Mouse (Mus musculus): ENCODE measurements around the gene Cldn24.
A peak's percentile ranks its signal among the peaks of the same experiment; 100 is the strongest.

The Cldn24 gene

DNA sequence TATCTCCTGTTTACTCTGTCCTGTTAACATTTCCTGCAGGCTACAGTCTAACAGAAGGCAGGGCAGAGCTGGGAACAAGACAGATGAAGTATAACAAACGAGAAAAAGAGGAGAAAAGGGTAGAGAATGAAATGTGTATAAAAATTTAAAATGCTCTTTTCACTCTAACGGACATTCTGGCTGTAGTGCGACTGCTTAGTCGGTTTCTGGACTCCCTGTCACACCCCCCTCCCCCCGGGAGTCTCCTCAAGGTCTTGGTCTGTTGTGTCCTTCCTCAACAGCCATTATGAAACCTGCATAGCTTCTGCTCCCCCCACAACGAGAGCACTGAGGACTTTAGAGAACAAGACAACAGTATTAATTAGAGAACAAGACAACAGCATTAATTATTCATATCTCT, 10.7 kb downstream of the Cldn24 start:
- no peak for DNase-seq

DNA sequence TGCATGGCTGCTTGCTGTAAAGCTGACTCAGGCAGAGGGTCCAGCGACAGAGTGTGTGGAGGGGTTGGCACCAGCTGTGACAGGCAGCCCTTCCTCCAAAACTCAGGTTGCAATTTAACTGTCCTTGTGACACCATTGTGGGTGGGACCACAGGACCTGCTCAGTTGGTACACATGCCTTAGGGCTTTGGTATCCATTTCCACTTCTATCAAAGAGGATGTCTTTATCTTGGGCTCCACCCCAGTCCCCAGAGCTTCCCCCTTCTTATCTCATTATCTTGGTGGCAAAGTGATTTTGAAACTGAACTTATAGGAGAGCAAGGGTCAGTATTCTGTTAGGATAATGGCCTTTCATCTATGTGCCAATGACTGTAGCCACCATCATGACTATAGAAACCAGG, 12.0 kb downstream of the Cldn24 start:
- no peak for DNase-seq

DNA sequence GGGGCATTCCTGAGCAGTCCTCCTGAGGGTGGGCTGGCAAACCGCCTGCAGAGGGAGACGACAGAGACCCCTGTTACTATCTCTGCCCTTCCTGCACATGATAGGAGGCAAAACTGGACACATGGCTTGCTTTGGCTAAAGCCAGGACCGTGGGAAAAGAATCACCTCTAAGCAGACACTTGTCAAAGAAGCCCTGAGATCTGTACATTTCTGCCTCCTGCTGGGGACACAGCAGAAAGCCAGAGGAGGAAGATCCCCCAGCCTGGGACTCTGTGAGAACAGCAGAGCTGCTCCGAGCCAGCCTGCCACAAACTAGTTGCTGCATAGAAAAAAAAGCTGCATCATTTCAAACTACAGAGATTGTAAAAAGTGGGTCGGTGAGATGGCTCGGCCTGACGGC, 21.1 kb downstream of the Cldn24 start:
- DNase-seq, result no peak

DNA sequence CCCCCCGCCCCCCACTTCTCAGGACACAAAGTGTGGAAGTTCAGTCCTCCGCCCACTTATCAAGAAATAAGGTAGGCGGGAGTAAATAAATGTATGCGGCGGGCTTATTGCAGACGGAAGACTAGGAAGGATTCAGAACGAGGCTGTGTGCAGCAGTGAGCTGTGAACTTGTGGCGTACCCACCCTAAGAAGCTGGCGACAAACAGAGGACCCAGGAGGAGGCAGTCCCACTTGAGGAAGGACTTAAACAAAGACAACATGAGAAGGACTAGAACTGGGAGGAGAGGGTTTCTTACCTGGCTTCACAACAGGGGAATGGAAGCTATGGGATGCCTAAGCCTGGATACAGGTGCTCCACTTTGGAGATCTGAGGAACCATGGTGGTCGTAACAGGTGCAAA, 21.7 kb downstream of the Cldn24 start:
- no peak for DNase-seq

DNA sequence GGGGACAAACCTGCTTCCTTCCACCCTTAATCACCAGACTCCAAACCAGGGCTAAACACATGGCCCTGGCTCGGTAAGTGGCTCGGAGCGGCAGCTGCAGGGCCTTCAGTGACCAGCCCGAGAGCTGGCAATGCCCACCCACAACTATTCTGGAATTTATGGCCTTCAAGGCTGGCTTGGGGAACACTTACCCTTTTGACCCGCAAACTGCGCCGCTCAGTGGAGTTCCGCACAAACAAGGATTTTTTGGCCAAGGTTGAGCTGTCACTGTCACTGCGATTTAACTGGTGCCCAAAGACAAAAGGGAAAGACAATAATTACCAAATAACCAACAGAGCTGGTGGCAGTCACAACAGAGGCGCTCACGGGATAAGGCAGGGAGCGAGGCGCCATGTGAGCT, 24.0 kb downstream of the Cldn24 start:
- no peak for DNase-seq

DNA sequence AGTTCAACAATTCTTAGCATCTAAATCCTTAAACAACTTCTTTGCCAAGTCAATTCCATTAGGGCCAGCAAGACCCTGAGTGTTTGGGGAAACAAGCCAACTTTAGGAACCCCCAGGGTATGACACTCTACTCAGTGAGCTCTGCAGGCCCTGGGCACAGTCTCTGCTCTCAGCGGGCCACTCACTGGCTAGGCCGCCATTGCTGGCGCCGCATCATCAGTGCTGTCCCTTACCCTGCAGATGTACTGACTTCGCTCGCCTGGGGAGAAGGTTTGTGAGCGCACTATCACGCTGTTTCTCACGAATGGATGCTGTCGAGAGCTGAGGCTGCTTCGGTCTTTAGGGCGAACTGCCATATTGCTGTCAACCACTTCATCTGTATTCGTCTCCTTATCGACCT, 25.2 kb downstream of the Cldn24 start:
- DNase-seq, result no peak

DNA sequence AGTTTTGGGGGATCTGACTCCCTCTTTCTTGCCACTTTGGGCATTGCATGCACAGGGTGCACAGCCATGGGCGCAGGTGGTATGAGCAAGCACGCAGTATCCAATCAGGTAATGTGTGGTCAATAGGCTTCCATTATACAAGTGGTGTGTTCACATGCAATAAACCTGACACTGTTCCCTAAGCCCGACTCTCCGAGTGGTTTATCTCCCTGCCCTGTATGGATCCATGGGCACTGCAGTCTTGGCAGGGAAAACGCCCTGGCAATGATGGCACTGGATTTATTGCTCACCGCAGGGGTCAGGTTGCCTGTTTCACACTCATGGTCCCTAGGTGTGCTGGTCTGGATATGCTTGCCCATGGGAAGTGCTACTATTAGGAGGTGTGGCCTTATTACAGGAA, 26.0 kb downstream of the Cldn24 start:
- DNase-seq, result no peak

DNA sequence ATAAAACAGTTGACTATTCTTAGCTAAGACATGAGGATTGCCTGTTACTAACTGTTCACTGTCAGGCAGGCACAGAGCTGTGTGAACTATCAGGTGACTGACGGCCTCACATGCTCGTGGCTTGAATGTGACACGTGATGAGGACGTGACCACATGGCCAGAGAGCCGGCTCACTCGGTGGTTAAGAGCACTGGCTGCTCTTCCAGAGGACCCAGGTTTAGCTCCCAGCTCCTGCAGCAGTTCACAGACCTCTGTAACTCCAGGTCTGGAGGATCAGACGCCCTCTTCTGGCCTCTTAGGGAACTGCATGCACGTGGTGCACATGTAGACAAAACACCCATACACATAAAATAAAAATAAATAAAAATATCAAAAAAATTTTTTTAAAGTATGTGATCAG, 27.9 kb downstream of the Cldn24 start:
- no peak for DNase-seq

DNA sequence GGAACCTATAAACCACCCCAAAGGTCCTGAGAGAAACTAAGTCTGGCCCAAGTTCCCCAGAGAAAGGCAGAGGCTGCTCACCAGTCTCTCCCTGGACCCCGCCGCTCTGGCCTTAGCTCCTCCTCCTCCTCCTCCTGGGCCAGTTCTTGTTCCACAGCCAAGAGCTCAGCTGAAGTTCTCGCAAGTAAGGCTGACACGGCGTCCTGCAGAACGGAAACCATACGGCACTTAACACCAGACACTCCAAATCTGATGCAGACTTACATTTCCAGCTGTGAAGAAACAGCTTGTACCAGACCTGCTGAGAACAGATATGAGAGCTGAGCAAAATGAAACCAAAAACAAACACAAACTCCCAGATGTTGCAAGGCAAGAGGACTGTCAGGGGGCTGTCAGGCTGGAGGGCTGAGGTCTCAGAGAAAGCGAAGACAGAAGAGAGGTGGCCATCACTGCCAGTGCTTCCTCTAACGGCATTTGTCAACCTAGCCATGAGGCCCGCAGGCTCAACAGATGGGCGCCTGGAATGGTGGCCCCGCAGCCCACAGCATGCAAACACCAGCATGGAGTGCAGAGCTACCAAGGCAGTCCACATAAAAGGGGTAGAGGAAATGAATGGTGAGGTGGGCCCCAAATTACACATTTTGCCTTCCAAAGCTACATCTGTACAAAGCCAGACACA, 30.0 kb downstream of the Cldn24 start:
- no peak for DNase-seq

DNA sequence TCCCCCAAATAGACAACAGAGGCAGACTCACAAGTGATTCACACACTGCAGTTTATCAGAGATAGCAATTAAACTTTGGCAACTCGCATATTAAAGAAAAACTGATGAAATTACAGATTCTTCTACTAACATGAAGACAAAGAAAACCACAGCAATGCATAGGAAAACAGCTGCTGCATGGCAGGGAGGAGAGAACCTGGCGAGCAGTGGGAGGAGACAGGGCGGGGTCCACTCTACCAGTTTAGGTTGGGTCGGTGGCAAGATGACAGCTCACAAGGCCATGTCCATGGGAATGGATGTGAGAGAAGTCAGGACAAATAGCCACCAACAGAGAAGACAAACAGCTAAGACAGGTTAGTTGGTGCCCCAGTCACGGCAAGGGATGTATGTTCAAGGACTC, 30.8 kb downstream of the Cldn24 start:
- DNase-seq, result no peak

DNA sequence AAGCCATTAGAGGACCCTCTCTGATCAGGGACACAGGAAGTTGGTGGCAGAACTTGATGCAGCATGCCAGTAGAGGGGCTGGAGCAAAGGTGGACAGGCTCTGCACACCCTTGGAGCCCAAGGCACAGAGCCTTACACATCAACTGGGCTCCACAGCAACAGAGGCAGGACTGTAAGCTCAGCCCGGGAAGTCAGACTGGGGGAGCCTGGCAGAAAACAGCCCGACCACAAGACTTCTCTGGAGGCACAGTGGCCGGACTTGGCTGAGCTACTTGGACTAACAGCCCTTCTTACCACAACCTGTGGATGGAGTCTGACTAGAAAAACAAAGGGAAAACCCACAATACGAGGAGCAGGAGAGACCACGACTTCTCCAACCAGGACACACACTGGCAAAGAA, 31.4 kb downstream of the Cldn24 start:
- no peak for DNase-seq

DNA sequence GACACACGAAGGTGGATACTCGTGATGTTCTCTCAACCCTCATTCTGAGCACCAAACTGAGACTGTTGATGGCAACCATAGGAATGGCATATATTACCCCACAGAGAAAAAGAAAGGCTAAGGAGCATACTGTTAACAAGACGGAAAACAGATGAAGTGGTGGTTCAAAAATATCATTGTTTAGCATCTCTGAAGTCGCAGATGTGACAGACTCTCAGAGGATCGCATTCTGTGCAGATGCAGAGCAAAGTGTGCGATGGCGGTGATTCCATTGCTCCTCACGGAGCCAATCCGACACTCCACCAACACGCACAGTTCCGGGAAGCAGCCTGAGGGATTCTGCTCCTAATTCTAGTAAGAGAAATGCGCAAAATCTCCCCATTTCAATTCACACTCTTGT, 37.3 kb downstream of the Cldn24 start:
- no peak for DNase-seq

DNA sequence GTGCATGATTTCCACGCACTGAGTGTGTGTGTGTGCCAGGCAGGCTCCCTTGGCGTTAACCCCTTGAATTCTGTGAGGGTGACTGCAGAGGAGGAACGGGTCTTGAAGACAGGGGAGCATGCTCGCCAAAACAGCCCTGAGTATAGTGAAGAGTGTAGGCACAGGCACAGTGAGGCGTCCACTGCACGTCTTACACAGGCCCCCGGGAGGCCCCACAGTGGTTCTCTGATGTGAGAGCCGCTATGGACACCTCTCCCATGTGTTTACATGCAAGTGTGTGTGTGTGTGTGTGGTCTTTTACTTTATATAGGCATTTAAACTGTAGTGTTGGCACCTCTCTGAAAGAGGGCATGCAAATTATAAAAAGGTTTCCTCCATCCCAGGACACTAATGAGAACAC, 44.6 kb downstream of the Cldn24 start:
- DNase-seq, result no peak

DNA sequence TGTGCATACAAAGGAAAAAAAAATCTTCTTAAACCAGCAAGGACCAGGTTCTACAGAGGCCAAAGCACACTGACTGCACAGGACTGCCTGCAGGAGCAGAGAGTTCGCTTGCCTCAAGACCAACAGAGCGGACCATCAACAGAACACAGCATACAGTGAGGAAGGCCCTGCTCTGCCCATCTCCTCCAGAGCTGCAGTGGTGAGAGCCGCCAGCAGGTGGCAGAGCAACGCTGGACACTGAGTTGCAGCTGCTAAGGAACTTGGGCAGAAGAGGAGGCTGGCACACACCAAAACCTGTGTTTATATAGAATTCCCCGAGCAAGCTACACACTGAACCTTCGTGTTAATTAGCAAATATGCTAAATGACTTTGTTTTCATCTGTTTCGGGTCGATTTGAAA, 45.1 kb downstream of the Cldn24 start:
- DNase-seq, result peak; percentile 50
